Mouse (Mus musculus) forebrain, embryonic 15.5 days (tissue): ENCODE results near the gene Lims1. TPM values are rescaled to one million over a fixed set of nuclear protein-coding genes. Genes with fewer than 3 reads are reported as not detected.

Experiments used
- ATAC-seq: fragments of 200-750 bp; cut with Nextera tagmentation; replicated peaks from 2 replicates; pipeline ENCODE4 v1.8.0; 2017; ENCODE audit warnings: mild to moderate bottlenecking, moderate TSS enrichment, moderate library complexity
- H3K27ac ChIP-seq: fragments of 300-500 bp; sonication (generic); replicated peaks from 2 replicates; pipeline ENCODE4 v1.5.1; 2015; ENCODE audit warnings: mild to moderate bottlenecking, inconsistent platforms
- H3K27me3 ChIP-seq: fragments of 300-500 bp; sonication (generic); 2 replicates; pipeline ENCODE4 v1.6.1; 2015; ENCODE audit warnings: inconsistent platforms
- H3K36me3 ChIP-seq: fragments of 300-500 bp; sonication (generic); 2 replicates; pipeline ENCODE4 v1.6.1; 2015; ENCODE audit warnings: mild to moderate bottlenecking, inconsistent platforms
- H3K4me1 ChIP-seq: fragments of 300-500 bp; sonication (generic); 2 replicates; pipeline ENCODE4 v1.6.1; 2015; ENCODE audit warnings: inconsistent platforms
- H3K4me2 ChIP-seq: fragments of 300-500 bp; sonication (generic); replicated peaks from 2 replicates; pipeline ENCODE4 v1.6.1; 2015; ENCODE audit warnings: mild to moderate bottlenecking, inconsistent platforms
- H3K4me3 ChIP-seq: fragments of 300-500 bp; sonication (generic); 2 replicates; pipeline ENCODE4 v1.5.1; 2015; ENCODE audit warnings: mild to moderate bottlenecking, inconsistent platforms
- H3K9ac ChIP-seq: fragments of 300-500 bp; sonication (generic); replicated peaks from 2 replicates; pipeline ENCODE4 v1.6.1; 2015; ENCODE audit warnings: mild to moderate bottlenecking, inconsistent platforms
- H3K9me3 ChIP-seq: fragments of 300-500 bp; sonication (generic); 2 replicates; pipeline ENCODE4 v1.6.1; 2016; ENCODE audit warnings: inconsistent platforms
- WGBS: fragments of 180-500 bp; shearing (Covaris S2); methylation state at CpG from one replicate; pipeline ENCODE4 v1.1.7; 2015; ENCODE audit warnings: mixed read lengths; 5-methylcytosine and 5-hydroxymethylcytosine counted together
- polyA plus RNA-seq: library from polyadenylated mRNA; unstranded; fragments of >200 nt; fragmentation: Nextera tagmentation; extraction: Ambion mirVana; gene quantifications from 2 replicates; pipeline ENCODE4 v1.2.1, GENCODE M21; 2015

The Lims1 gene
- polyA plus RNA-seq, 1 experiment from 2014 or later: 70.1 TPM

GRCm38 (mm10) chr10:58372430-58373030 is 49.3 kb downstream of the Lims1 start:
- Histone ChIP-seq H3K9ac (no peak overlapping the region), H3K4me1 (peaks cover 34% of the 10 kb centered on the region), H3K36me3 (no peaks in the 10 kb centered on the region), H3K4me2 (no peak overlapping the region), H3K4me3 (no peak overlapping the region), H3K9me3 (no peaks in the 10 kb centered on the region), H3K27ac (peak overlapping the region; percentile 32; the same call in 1 of the 2 replicates), H3K27me3 (no peaks in the 10 kb centered on the region)
- 44% methylated on average over 6 of the region's 6 CpGs for WGBS
- no peak for ATAC-seq

- no peak overlapping the region for H3K4me3 ChIP-seq
- H3K4me2 ChIP-seq: no peak overlapping the region
- H3K9me3 ChIP-seq: no peaks in the 10 kb centered on the region
- no peaks in the 10 kb centered on the region for H3K27me3 ChIP-seq
- H3K4me1 ChIP-seq: peaks cover 31% of the 10 kb centered on the region
- H3K36me3 ChIP-seq: no peaks in the 10 kb centered on the region
- H3K27ac ChIP-seq: no peak overlapping the region
- ATAC-seq: no peak
- H3K9ac ChIP-seq: no peak overlapping the region
Observed at GRCm38 (mm10) chr10:58373829-58374228, 50.6 kb downstream of the Lims1 start.

GRCm38 (mm10) chr10:58377592-58378197 is 54.4 kb downstream of the Lims1 start:
- H3K36me3 ChIP-seq: no peaks in the 10 kb centered on the region
- no peak overlapping the region for H3K27ac ChIP-seq
- no peak overlapping the region for H3K4me2 ChIP-seq
- ATAC-seq: no peak; the same call in 1 of the 2 replicates
- WGBS: 32% methylated on average over 4 of the region's 4 CpGs
- H3K4me1 ChIP-seq: peaks cover 13% of the 10 kb centered on the region
- H3K27me3 ChIP-seq: no peaks in the 10 kb centered on the region
- H3K9ac ChIP-seq: no peak overlapping the region
- no peaks in the 10 kb centered on the region for H3K9me3 ChIP-seq
- H3K4me3 ChIP-seq: no peak overlapping the region

- Histone ChIP-seq H3K4me3 (no peak overlapping the region), H3K9me3 (no peaks in the 10 kb centered on the region)
Observed at GRCm38 (mm10) chr10:58378380-58378779, 55.1 kb downstream of the Lims1 start.

GRCm38 (mm10) chr10:58379699-58380098 is 56.4 kb downstream of the Lims1 start:
- no peaks in the 10 kb centered on the region for H3K9me3 ChIP-seq
- H3K4me2 ChIP-seq: no peak overlapping the region
- WGBS: 93% methylated on average over 1 of the region's 1 CpGs
- peaks cover 31% of the 10 kb centered on the region for H3K4me1 ChIP-seq
- no peak for ATAC-seq
- no peaks in the 10 kb centered on the region for H3K27me3 ChIP-seq
- no peak overlapping the region for H3K27ac ChIP-seq
- no peaks in the 10 kb centered on the region for H3K36me3 ChIP-seq
- H3K4me3 ChIP-seq: no peak overlapping the region
- no peak overlapping the region for H3K9ac ChIP-seq

More at GRCm38 (mm10) chr10:58378380-58378779, 55.1 kb downstream of the Lims1 start:
- Histone ChIP-seq H3K36me3 (no peaks in the 10 kb centered on the region), H3K4me2 (no peak overlapping the region), H3K4me1 (peaks cover 18% of the 10 kb centered on the region), H3K9ac (no peak overlapping the region), H3K27ac (no peak overlapping the region), H3K27me3 (no peaks in the 10 kb centered on the region)
- 63% methylated on average over 1 of the region's 1 CpGs for WGBS
- ATAC-seq: no peak

GRCm38 (mm10) chr10:58381904-58382303 is 58.6 kb downstream of the Lims1 start:
- no peak for ATAC-seq
- Histone ChIP-seq H3K9me3 (no peaks in the 10 kb centered on the region), H3K27ac (peak overlapping the region; percentile 80; the same call in 1 of the 2 replicates), H3K36me3 (no peaks in the 10 kb centered on the region), H3K4me1 (peaks cover 44% of the 10 kb centered on the region), H3K9ac (no peak overlapping the region), H3K4me2 (no peak overlapping the region), H3K27me3 (no peaks in the 10 kb centered on the region), H3K4me3 (no peak overlapping the region)
- 93% methylated on average over 1 of the region's 1 CpGs for WGBS

GRCm38 (mm10) chr10:58382621-58383101 is 59.4 kb downstream of the Lims1 start:
- H3K4me1 ChIP-seq: peaks cover 44% of the 10 kb centered on the region
- no peak overlapping the region for H3K4me3 ChIP-seq
- no peaks in the 10 kb centered on the region for H3K27me3 ChIP-seq
- 4% methylated on average over 3 of the region's 3 CpGs for WGBS
- peak overlapping the region; percentile 80 for H3K27ac ChIP-seq
- no peaks in the 10 kb centered on the region for H3K36me3 ChIP-seq
- H3K9ac ChIP-seq: no peak overlapping the region
- no peaks in the 10 kb centered on the region for H3K9me3 ChIP-seq
- H3K4me2 ChIP-seq: no peak overlapping the region
- ATAC-seq: peak; percentile 75

GRCm38 (mm10) chr10:58383282-58383681 is 60.0 kb downstream of the Lims1 start:
- no peaks in the 10 kb centered on the region for H3K27me3 ChIP-seq
- 7% methylated on average over 3 of the region's 3 CpGs for WGBS
- H3K4me2 ChIP-seq: no peak overlapping the region
- H3K36me3 ChIP-seq: no peaks in the 10 kb centered on the region
- H3K9me3 ChIP-seq: no peaks in the 10 kb centered on the region
- peaks cover 44% of the 10 kb centered on the region for H3K4me1 ChIP-seq
- no peak overlapping the region for H3K4me3 ChIP-seq
- no peak overlapping the region for H3K9ac ChIP-seq
- H3K27ac ChIP-seq: peak overlapping the region; percentile 80
- ATAC-seq: peak; percentile 88

- peak; percentile 45 for ATAC-seq
- Histone ChIP-seq H3K36me3 (no peaks in the 10 kb centered on the region), H3K9ac (no peak overlapping the region), H3K4me1 (peaks cover 44% of the 10 kb centered on the region), H3K9me3 (no peaks in the 10 kb centered on the region), H3K4me2 (no peak overlapping the region), H3K27ac (peak overlapping the region; percentile 63), H3K4me3 (no peak overlapping the region), H3K27me3 (no peaks in the 10 kb centered on the region)
- WGBS: 56% methylated on average over 2 of the region's 2 CpGs
Observed at GRCm38 (mm10) chr10:58383761-58384160, 60.5 kb downstream of the Lims1 start.

- WGBS: 53% methylated on average over 5 of the region's 5 CpGs
- peak overlapping the region; percentile 61 for H3K27ac ChIP-seq
- no peak overlapping the region for H3K4me2 ChIP-seq
- no peaks in the 10 kb centered on the region for H3K27me3 ChIP-seq
- ATAC-seq: no peak
- H3K9ac ChIP-seq: no peak overlapping the region
- peaks cover 44% of the 10 kb centered on the region for H3K4me1 ChIP-seq
- H3K4me3 ChIP-seq: no peak overlapping the region
- no peaks in the 10 kb centered on the region for H3K36me3 ChIP-seq
- H3K9me3 ChIP-seq: no peaks in the 10 kb centered on the region
Observed at GRCm38 (mm10) chr10:58385629-58386028, 62.4 kb downstream of the Lims1 start.

- no peaks in the 10 kb centered on the region for H3K9me3 ChIP-seq
- 97% methylated on average over 3 of the region's 3 CpGs for WGBS
- no peak overlapping the region for H3K9ac ChIP-seq
- H3K4me1 ChIP-seq: peaks cover 39% of the 10 kb centered on the region
- ATAC-seq: no peak
- H3K27me3 ChIP-seq: no peaks in the 10 kb centered on the region
- H3K36me3 ChIP-seq: no peaks in the 10 kb centered on the region
- no peak overlapping the region for H3K4me3 ChIP-seq
- H3K27ac ChIP-seq: no peak overlapping the region
- no peak overlapping the region for H3K4me2 ChIP-seq
Observed at GRCm38 (mm10) chr10:58386997-58387396, 63.7 kb downstream of the Lims1 start.

- WGBS: 86% methylated on average over 3 of the region's 3 CpGs
- Histone ChIP-seq H3K9ac (no peak overlapping the region), H3K36me3 (no peaks in the 10 kb centered on the region), H3K4me2 (no peak overlapping the region), H3K27ac (no peak overlapping the region), H3K9me3 (no peaks in the 10 kb centered on the region), H3K4me1 (peaks cover 23% of the 10 kb centered on the region), H3K4me3 (no peak overlapping the region), H3K27me3 (no peaks in the 10 kb centered on the region)
- no peak for ATAC-seq
Observed at GRCm38 (mm10) chr10:58388648-58389047, 65.4 kb downstream of the Lims1 start.
